Mouse (Mus musculus): ENCODE measurements around the gene Mpp3.

GRCm38 (mm10) chr11:101969835-101970234, 58.4 kb downstream of the Mpp3 start:
- no peak for TF ChIP-seq EP300 (IDR thresholded peaks at IDR 0.05; ENCODE audit: insufficient read depth, low read depth, low read length)
- TF ChIP-seq POLR2A (IDR thresholded peaks at IDR 0.05; ENCODE audit: insufficient read depth, low read length), result no peak
- TF ChIP-seq CTCF (IDR thresholded peaks at IDR 0.05; ENCODE audit: low read depth, low read length), result no peak
